Mouse (Mus musculus) embryonic facial prominence, embryonic 13.5 days (tissue): ENCODE measurements at regions not wholly inside any gene's neighbourhood (a gene's known extent, or its start where the extent isn't known, plus 50 kb on each side); places are given as distances from the start of the nearest gene placed in this dataset.

Experiments
- ATAC-seq: fragments of 200-750 bp; cut with Nextera tagmentation; 2 replicates; pipeline ENCODE4 v1.8.0; 2017; ENCODE audit warnings: low read depth; ENCODE audit not compliant: insufficient number of reproducible peaks, insufficient read depth, low FRiP score, low TSS enrichment
- H3K27ac ChIP-seq: fragments of 300-500 bp; sonication (generic); 2 replicates; pipeline ENCODE4 v1.5.1; 2015; ENCODE audit warnings: moderate library complexity, mild to moderate bottlenecking, inconsistent platforms
- H3K27me3 ChIP-seq: fragments of 300-500 bp; sonication (generic); 2 replicates; pipeline ENCODE4 v1.6.1; 2015; ENCODE audit warnings: mild to moderate bottlenecking, inconsistent platforms
- H3K36me3 ChIP-seq: fragments of 300-500 bp; sonication (generic); 2 replicates; pipeline ENCODE4 v1.6.1; 2015; ENCODE audit warnings: mild to moderate bottlenecking, inconsistent platforms
- H3K4me1 ChIP-seq: fragments of 300-500 bp; sonication (generic); 2 replicates; pipeline ENCODE4 v1.6.1; 2015; ENCODE audit warnings: inconsistent platforms
- H3K4me2 ChIP-seq: fragments of 300-500 bp; sonication (generic); 2 replicates; pipeline ENCODE4 v1.6.1; 2015; ENCODE audit warnings: moderate library complexity, mild to moderate bottlenecking, inconsistent platforms
- H3K4me3 ChIP-seq: fragments of 300-500 bp; sonication (generic); 2 replicates; pipeline ENCODE4 v1.5.1; 2015; ENCODE audit warnings: mild to moderate bottlenecking, inconsistent platforms
- H3K9ac ChIP-seq: fragments of 300-500 bp; sonication (generic); 2 replicates; pipeline ENCODE4 v1.6.1; 2015; ENCODE audit warnings: mild to moderate bottlenecking, inconsistent platforms
- H3K9me3 ChIP-seq: fragments of 300-500 bp; sonication (generic); 2 replicates; pipeline ENCODE4 v1.6.1; 2016; ENCODE audit warnings: inconsistent platforms
- WGBS: fragments of 180-500 bp; shearing (Covaris S2); methylation state at CpG from one replicate; pipeline ENCODE4 v1.1.7; 2015; ENCODE audit warnings: mixed read lengths; 5-methylcytosine and 5-hydroxymethylcytosine counted together

DNA sequence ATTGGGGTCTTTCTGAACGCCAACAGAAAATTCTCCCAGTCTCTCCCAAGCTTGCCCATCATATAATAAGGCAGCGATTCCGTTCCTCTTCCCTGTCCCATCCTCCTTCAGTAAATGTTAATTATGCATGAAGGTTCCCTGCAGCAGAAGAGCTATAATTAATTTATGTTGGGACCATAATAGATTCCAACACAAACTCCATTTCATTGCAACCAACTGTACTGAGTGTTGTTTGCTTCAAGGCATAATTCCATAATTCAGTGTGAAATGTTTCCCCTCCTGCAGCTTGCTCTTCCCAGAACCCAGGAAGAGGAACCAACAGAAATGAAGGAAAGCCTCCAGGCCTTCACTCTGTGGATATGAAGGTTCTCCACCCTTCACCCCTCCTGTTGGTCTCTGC lies 129.0 kb upstream of the B3gat1 start:
- no peak for ATAC-seq
- Histone ChIP-seq H3K4me2 (no peak overlapping the region), H3K9ac (no peak overlapping the region), H3K9me3 (no peaks in the 10 kb centered on the region), H3K4me1 (no peaks in the 10 kb centered on the region), H3K36me3 (no peaks in the 10 kb centered on the region), H3K4me3 (no peak overlapping the region), H3K27ac (no peak overlapping the region), H3K27me3 (no peaks in the 10 kb centered on the region)
- WGBS, result 71% methylated on average over 3 of the region's 3 CpGs

DNA sequence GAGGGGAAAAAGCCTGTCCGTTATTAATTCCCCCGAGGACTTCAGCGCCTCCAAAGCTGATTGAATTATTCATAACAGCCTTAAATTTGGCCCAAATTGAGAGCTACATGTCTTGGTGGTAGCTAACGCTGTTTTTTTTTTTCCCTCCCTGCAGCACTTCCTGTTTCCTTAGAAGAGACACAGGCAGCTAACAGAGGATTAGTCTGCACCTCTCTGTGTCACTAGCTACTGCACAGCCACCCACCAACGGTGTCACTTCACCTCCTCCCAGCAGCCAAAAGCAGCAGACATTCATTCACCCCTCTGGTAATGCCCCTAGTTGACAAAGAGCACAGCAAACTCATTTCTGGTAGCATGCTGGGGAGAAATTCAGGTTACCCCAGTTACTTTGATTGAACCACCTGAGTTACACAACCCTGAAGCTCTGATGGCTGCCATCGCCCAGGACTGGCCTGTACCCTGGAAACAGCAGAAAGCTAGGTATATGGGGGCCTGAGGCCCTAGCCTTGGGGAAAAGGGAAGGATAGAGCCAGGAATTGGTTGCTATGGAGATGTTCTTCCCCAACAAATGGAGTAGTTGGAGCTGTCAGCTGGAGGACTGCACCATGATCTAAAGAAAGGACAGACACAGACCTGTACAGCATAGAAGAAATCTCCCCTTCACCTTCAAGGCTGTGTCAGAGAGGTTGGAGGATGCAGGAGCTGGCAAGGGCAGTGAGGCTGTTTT lies 121.7 kb upstream of the B3gat1 start:
- no peak for ATAC-seq
- Histone ChIP-seq H3K4me2 (no peak overlapping the region), H3K9me3 (peaks cover 3% of the 10 kb centered on the region; the same call in 1 of the 2 replicates), H3K27ac (no peak overlapping the region), H3K4me1 (no peaks in the 10 kb centered on the region), H3K4me3 (no peak overlapping the region), H3K27me3 (no peaks in the 10 kb centered on the region), H3K9ac (no peak overlapping the region), H3K36me3 (no peaks in the 10 kb centered on the region)
- 62% methylated on average over 6 of the region's 6 CpGs for WGBS

DNA sequence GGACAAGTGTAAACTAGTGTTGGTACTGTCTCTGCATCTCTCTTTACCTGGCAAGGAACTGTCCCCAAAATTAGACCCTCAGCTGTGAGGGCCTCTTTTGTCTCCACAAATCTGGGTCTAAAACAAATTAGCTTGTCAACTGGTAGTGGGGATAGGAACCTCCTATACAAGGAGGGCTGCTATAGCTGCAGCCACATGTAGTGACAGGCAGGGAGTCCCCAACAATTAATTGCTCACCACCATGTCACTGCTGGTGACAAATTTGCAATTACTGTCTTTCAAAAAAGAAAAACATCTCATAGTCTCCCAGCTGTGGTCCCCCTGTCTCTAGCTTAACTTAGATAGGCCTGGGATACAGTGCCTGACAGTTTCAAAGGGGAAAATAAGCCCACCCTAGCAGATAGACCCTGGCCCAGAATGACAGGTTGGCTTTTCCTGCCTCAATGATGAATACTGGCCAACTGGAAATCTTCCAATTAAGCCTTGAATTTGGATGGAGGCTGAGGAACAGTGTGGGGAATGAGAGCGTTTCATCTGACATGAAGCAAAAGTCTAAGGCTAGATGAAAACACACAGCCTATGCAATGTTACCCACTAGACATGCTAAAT lies 110.6 kb upstream of the B3gat1 start:
- Histone ChIP-seq H3K4me1 (no peaks in the 10 kb centered on the region), H3K27me3 (no peaks in the 10 kb centered on the region), H3K9ac (no peak overlapping the region), H3K4me2 (no peak overlapping the region), H3K27ac (no peak overlapping the region), H3K9me3 (no peaks in the 10 kb centered on the region), H3K4me3 (no peak overlapping the region), H3K36me3 (no peaks in the 10 kb centered on the region)
- no peak for ATAC-seq
- WGBS, result 96% methylated on average over 1 of the region's 1 CpGs

DNA sequence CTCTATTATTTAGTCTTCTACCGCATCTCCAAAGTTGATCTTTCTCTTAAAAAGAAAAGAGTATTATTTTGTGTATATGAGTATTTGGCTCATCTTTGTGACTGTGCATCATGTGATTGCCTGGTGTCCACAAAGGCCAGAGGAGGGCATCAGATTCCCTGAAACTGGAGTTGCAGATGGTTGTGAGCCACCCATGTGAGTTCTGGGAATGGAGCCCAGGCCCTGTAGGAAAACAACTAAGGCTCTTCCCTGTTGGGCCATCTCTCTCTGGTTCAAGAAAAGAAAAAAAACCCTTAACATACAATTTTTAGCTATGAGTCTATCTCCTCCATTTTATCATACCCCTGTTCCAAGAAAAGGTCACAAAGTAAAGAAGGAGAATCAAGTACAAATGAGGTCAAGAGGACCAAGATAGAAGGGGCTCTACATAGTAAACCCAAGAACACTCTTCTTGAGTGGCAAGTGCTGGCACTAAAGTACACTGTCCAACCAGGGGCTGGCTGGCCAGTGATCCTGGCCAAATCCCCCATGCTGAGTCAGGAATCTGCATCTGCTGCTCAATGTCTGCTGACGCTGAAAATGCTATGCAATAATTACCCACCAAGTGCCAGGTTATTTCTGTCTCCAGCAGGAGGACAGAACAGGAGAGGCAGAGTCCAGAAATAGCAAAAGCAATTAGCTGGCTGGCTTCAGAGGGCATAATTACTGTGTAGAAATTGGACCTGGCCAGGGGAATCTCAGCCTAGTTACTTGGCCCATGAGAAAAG lies 108.2 kb upstream of the B3gat1 start:
- Histone ChIP-seq H3K4me2 (no peak overlapping the region), H3K9ac (no peak overlapping the region), H3K9me3 (no peaks in the 10 kb centered on the region), H3K36me3 (no peaks in the 10 kb centered on the region), H3K4me3 (no peak overlapping the region), H3K27me3 (no peaks in the 10 kb centered on the region), H3K27ac (no peak overlapping the region), H3K4me1 (no peaks in the 10 kb centered on the region)
- 75% methylated on average over 2 of the region's 2 CpGs for WGBS
- no peak for ATAC-seq

DNA sequence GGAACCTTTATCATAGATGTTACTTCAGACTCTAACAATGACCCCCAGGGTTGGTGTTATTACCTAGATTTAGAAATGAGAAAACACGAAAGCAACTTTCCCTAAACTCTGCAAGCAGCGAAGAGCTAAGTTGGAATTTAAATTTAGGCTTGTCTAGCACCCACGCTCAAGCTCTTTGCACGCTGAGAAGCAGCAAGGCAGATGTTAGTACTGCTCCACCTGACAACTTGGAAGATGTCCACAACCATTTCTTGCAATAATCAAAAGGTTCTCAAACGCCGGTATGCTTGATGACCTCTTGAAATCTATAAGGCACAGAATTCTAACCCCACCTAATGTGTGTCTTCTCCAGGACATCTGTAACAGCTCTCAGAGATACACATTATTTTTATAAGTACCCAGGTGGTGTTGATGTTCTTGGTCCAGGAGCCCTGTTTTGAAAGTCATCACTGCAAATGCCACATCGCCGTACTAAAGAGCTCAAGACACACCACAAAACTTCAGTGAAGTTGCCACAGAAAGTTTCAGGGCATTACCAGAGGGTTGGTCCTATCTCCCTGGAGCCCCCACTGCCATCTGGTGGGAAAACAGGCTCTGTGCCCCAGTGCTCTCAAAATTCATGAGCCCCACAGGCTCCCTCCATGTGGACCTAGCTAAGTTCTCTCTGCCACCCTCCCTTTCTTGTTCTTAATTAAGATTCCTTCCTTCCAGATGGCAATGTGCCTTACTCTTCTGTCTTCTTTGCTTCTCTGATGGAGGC lies 100.5 kb upstream of the B3gat1 start:
- no peaks in the 10 kb centered on the region for H3K9me3 ChIP-seq
- no peaks in the 10 kb centered on the region for H3K4me1 ChIP-seq
- no peak for ATAC-seq
- no peaks in the 10 kb centered on the region for H3K27me3 ChIP-seq
- WGBS, result 90% methylated on average over 8 of the region's 8 CpGs
- no peaks in the 10 kb centered on the region for H3K36me3 ChIP-seq
- no peak overlapping the region for H3K4me3 ChIP-seq
- no peak overlapping the region for H3K9ac ChIP-seq
- no peak overlapping the region for H3K27ac ChIP-seq
- no peak overlapping the region for H3K4me2 ChIP-seq

DNA sequence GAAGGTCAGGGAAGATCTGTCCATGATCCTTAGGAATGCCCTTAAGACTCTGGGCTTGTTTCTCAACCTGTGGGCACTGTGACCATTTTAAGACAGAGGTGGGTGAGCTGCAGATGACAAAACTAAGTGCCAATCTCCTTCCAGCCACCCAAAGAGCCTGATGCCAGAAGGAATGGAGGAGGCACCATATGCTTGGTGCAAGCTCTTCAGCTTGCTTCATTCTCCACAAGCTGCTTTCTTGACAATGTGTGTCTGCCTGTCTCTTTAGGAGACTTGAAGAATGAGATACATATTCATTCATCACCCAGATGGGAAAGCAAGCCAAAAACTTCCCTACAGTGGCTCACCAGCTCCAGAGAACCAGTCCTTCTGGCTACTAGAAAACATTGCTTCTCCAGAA lies 98.3 kb upstream of the B3gat1 start:
- H3K36me3 ChIP-seq, result no peaks in the 10 kb centered on the region
- no peaks in the 10 kb centered on the region for H3K9me3 ChIP-seq
- no peak overlapping the region for H3K27ac ChIP-seq
- no peak overlapping the region for H3K4me3 ChIP-seq
- H3K4me1 ChIP-seq, result no peaks in the 10 kb centered on the region
- H3K9ac ChIP-seq, result no peak overlapping the region
- H3K27me3 ChIP-seq, result no peaks in the 10 kb centered on the region
- no peak overlapping the region for H3K4me2 ChIP-seq
- ATAC-seq, result no peak

DNA sequence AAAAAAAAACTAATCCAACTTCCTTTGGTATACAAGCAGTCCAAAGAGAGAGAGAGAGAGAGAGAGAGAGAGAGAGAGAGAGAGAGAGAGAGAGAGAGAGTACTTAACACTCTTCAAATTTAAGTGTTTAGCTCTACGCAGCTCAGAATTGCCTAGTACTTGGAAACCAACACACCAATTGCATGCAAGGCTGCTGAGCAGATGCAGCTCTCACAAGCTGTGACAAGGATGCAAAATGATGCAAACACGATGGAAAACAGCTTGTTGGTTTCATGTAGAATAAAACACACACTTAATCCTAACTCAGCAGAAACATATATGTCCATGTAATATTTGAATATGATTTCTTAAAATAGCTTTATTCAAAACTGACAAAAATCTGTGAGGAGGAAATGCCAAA lies 94.9 kb upstream of the B3gat1 start:
- 75% methylated on average over 2 of the region's 2 CpGs for WGBS
- H3K4me1 ChIP-seq, result no peaks in the 10 kb centered on the region
- no peaks in the 10 kb centered on the region for H3K27me3 ChIP-seq
- H3K36me3 ChIP-seq, result no peaks in the 10 kb centered on the region
- no peak overlapping the region for H3K9ac ChIP-seq
- no peak overlapping the region for H3K4me2 ChIP-seq
- ATAC-seq, result no peak
- H3K27ac ChIP-seq, result no peak overlapping the region
- no peaks in the 10 kb centered on the region for H3K9me3 ChIP-seq
- no peak overlapping the region for H3K4me3 ChIP-seq

DNA sequence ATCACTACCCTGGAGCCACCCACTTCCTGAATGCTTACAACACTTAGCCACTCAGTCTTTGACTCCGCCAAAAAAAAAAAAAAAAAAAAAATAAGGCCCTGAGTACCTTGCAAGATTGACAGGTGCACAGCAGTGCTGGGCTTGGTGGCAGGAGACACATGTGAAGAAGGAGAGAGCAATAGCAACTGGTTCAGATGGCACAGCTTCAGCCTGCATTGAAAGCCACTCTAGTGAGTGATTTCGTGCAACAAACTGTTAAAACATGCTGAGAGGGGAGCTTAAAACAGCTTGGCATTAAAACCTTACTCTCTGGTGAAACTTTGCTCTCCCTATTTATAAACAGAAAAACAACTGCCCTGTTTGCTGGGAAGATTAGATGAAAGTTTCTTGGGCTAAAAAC lies 91.2 kb upstream of the B3gat1 start:
- no peak overlapping the region for H3K4me3 ChIP-seq
- no peak overlapping the region for H3K9ac ChIP-seq
- no peak overlapping the region for H3K4me2 ChIP-seq
- H3K27ac ChIP-seq, result no peak overlapping the region
- no peaks in the 10 kb centered on the region for H3K9me3 ChIP-seq
- H3K36me3 ChIP-seq, result no peaks in the 10 kb centered on the region
- 73% methylated on average over 2 of the region's 2 CpGs for WGBS
- no peak for ATAC-seq
- no peaks in the 10 kb centered on the region for H3K4me1 ChIP-seq
- H3K27me3 ChIP-seq, result no peaks in the 10 kb centered on the region

DNA sequence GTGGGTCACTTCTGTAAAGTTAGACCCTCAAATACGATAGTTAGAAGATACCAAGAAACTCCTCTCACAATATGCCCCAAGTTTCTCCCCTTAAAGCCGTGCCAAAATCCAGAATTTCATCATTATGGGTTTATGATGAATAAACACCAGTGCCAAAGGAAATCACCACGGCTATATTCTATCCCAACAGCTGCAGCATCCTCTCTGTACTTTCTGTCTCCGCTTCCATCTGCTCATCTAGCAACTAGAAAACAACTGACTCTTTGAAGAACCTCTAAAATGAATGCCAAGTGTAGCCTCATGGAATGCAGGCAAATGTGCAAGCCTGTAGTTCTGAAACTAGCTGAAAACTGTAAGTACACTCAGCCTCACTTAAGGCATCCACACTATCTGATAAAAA lies 90.7 kb upstream of the B3gat1 start:
- Histone ChIP-seq H3K4me3 (no peak overlapping the region), H3K9ac (no peak overlapping the region), H3K36me3 (no peaks in the 10 kb centered on the region), H3K27ac (no peak overlapping the region), H3K9me3 (no peaks in the 10 kb centered on the region), H3K4me2 (no peak overlapping the region), H3K4me1 (no peaks in the 10 kb centered on the region), H3K27me3 (no peaks in the 10 kb centered on the region)
- WGBS, result 79% methylated on average over 4 of the region's 4 CpGs
- no peak for ATAC-seq

DNA sequence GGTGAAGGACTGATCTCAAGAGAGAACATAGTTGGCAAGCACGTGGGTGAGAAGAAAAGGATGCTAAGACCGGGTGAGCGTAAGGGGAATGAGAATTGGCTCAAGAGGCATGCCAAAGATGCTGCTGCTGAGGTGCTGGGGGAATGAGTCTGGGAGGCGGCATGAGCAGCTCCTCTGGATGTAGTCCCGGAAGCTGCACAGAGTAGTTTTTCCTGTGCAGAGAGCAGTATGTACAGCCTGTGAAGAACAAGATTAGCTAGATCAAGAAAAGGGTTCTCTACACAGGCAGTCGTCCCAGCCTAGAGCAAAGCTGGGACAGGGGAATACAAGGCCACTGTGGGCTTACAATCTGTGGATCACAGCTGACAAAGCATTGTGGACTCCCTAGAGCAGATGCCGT lies 84.0 kb upstream of the B3gat1 start:
- Histone ChIP-seq H3K4me1 (no peaks in the 10 kb centered on the region), H3K36me3 (no peaks in the 10 kb centered on the region), H3K27ac (no peak overlapping the region), H3K9ac (no peak overlapping the region), H3K27me3 (no peaks in the 10 kb centered on the region), H3K9me3 (no peaks in the 10 kb centered on the region), H3K4me2 (no peak overlapping the region), H3K4me3 (no peak overlapping the region)
- no peak for ATAC-seq
- 75% methylated on average over 7 of the region's 7 CpGs for WGBS

DNA sequence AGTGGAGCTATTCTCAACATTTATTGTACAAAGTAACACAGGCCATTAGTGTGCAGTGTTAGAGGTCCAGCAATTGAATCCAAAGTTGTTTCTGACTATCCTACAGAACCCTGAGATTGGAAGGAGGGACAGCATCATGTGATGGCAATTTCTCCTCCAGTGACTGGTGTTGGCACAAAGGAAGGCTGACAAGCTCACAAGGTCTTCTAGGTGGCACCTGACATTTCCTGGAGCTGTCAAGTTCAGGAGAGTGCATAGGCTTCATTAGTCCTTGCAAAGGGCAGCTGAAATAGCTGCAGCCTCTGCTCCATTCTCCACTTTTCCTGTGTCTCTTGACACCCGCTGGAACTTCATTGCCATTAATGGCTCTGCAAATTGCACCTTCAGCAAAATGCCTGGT lies 80.6 kb upstream of the B3gat1 start:
- Histone ChIP-seq H3K9me3 (no peaks in the 10 kb centered on the region), H3K4me2 (no peak overlapping the region), H3K9ac (no peak overlapping the region), H3K4me3 (no peak overlapping the region), H3K36me3 (no peaks in the 10 kb centered on the region), H3K4me1 (no peaks in the 10 kb centered on the region), H3K27ac (no peak overlapping the region), H3K27me3 (no peaks in the 10 kb centered on the region)
- no peak for ATAC-seq
- WGBS, result 83% methylated on average over 1 of the region's 1 CpGs
